Mouse (Mus musculus) retina, embryonic 14.5 days (tissue): Measurements from ENCODE around the gene Teddm3.
"Not testable (repeated sequence)": the region's sequence is repeated elsewhere in the genome, so short reads cannot be mapped to it uniquely, and the experiment has no call there.

Source experiments
- DNase-seq: peaks from one replicate; pipeline ENCODE4 v3.0.0-alpha.2; 2015; ENCODE audit warnings: low spot score

The Teddm3 gene

GRCm38 (mm10) chr16:21153900-21154299 lies at the start of gene Teddm3:
TSS of gene Teddm3 (minus strand) at chr16:21154000.
- DNase-seq = not testable (repeated sequence)

- DNase-seq = no peak
Observed at GRCm38 (mm10) chr16:21202731-21203130, 48.9 kb upstream of the Teddm3 start.

- no peak for DNase-seq
Observed at GRCm38 (mm10) chr16:21199426-21199825, 45.6 kb upstream of the Teddm3 start.

- peak; percentile 46 for DNase-seq
Observed at GRCm38 (mm10) chr16:21198529-21198928, 44.7 kb upstream of the Teddm3 start.

GRCm38 (mm10) chr16:21198006-21198405 lies 44.2 kb upstream of the Teddm3 start:
- no peak for DNase-seq

- no peak for DNase-seq
Observed at GRCm38 (mm10) chr16:21197542-21197941, 43.7 kb upstream of the Teddm3 start.

- DNase-seq = no peak
Observed at GRCm38 (mm10) chr16:21196576-21196975, 42.8 kb upstream of the Teddm3 start.

GRCm38 (mm10) chr16:21195260-21195866 lies 41.6 kb upstream of the Teddm3 start:
- DNase-seq = no peak

- DNase-seq = no peak
Observed at GRCm38 (mm10) chr16:21194182-21194581, 40.4 kb upstream of the Teddm3 start.

- peak; percentile 94 for DNase-seq
Observed at GRCm38 (mm10) chr16:21192509-21193354, 38.9 kb upstream of the Teddm3 start.

GRCm38 (mm10) chr16:21191569-21191968 lies 37.8 kb upstream of the Teddm3 start:
- no peak for DNase-seq

- DNase-seq = no peak
Observed at GRCm38 (mm10) chr16:21188345-21188744, 34.5 kb upstream of the Teddm3 start.

GRCm38 (mm10) chr16:21187568-21187967 lies 33.8 kb upstream of the Teddm3 start:
- DNase-seq = no peak

GRCm38 (mm10) chr16:21184697-21185096 lies 30.9 kb upstream of the Teddm3 start:
- no peak for DNase-seq

GRCm38 (mm10) chr16:21182108-21182507 lies 28.3 kb upstream of the Teddm3 start:
- DNase-seq = no peak

GRCm38 (mm10) chr16:21175236-21175635 lies 21.4 kb upstream of the Teddm3 start:
- no peak for DNase-seq

- no peak for DNase-seq
Observed at GRCm38 (mm10) chr16:21168730-21169129, 14.9 kb upstream of the Teddm3 start.

GRCm38 (mm10) chr16:21165343-21166220 lies 11.8 kb upstream of the Teddm3 start:
- peak; percentile 33 for DNase-seq

GRCm38 (mm10) chr16:21163423-21163822 lies 9.6 kb upstream of the Teddm3 start:
- not testable (repeated sequence) for DNase-seq

- DNase-seq = not testable (repeated sequence)
Observed at GRCm38 (mm10) chr16:21159226-21159625, 5.4 kb upstream of the Teddm3 start.

- not testable (repeated sequence) for DNase-seq
Observed at GRCm38 (mm10) chr16:21156261-21156660, 2.5 kb upstream of the Teddm3 start.
